Mouse (Mus musculus) frontal cortex, postnatal 25 days (tissue): ENCODE measurements at regions not wholly inside any gene's neighbourhood (a gene's known extent, or its start where the extent isn't known, plus 50 kb on each side); places are given as distances from the start of the nearest gene placed in this dataset.

Source experiments
- DNase-seq, 2 experiments: peaks; one replicate each; pipeline ENCODE4 v3.0.0; 2022; ENCODE audit warnings: low spot score in 2 of 2

GRCm38 (mm10) chr10:67607297-67608032 lies 58.7 kb upstream of the Ado start:
- DNase-seq = no peak

DNA sequence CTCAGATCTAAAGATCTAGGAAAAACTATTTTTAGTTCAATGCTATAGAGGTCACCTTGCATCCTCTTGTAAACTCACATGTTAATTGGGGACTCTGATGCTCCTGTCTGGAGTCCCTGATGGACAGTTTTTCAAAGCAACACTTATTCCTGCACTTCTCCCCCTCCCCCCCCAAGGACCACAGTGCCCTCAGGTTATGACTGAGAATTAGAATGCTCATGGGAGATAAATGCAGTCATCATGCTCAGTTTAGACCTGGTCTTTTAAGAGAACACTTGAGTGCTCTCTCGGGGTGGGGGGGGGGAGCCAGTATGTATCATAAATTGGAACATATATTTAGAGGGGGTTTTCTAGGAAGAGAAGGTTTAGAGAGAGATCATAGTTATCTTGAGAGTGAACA lies 58.0 kb upstream of the Ado start:
- no peak for DNase-seq

DNA sequence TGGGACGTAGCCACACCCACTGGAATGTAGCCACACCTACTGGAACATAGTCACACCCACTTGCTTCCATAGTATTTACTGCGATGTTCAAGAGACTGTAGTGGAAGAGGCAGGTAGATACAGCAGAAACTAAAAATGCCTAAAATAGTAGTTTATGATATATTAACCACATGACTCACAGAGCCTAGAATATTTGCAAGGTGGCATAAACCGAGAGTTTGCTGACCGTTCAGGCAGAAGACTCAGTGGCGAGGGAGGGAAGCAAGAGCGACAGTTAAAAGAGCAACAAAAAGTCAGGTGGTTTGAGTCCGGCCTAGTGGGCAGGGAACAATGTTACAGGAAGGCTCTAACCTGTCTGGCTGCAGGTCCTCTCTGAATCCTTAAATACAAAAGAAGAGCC lies 50.6 kb upstream of the Ado start:
- DNase-seq = no peak

GRCm38 (mm10) chr10:67598590-67599047 lies 49.9 kb upstream of the Ado start:
- DNase-seq = no peak
